Mouse (Mus musculus) MEL (cell line): ENCODE measurements around the gene St6galnac3.

Experiments
- CTCF ChIP-seq, 3 experiments: IDR thresholded peaks in 2 of 3; conservative IDR thresholded peaks in 1 of 3; 2 replicates each; pipeline ENCODE4 v1.5.1; 2011 to 2012; ENCODE audit warnings: low read length in 3 of 3, low read depth in 2 of 3, mild to moderate bottlenecking in 2 of 3, improper control_type of control experiment in 1 of 3, inconsistent platforms in 1 of 3, mixed read lengths in 1 of 3, moderate library complexity in 1 of 3; ENCODE audit not compliant: control insufficient read depth in 1 of 3, insufficient read depth in 1 of 3, poor library complexity in 1 of 3, severe bottlenecking in 1 of 3
- POLR2AphosphoS2 ChIP-seq: IDR thresholded peaks from 2 replicates; pipeline ENCODE4 v1.6.1; 2011; ENCODE audit warnings: low read length, improper control_type of control experiment
- UBTF ChIP-seq: IDR thresholded peaks from 2 replicates; pipeline ENCODE4 v1.6.1; 2012; ENCODE audit warnings: low read depth, mild to moderate bottlenecking, inconsistent platforms, low read length, improper control_type of control experiment, moderate library complexity, borderline replicate concordance; ENCODE audit not compliant: insufficient read depth

DNA sequence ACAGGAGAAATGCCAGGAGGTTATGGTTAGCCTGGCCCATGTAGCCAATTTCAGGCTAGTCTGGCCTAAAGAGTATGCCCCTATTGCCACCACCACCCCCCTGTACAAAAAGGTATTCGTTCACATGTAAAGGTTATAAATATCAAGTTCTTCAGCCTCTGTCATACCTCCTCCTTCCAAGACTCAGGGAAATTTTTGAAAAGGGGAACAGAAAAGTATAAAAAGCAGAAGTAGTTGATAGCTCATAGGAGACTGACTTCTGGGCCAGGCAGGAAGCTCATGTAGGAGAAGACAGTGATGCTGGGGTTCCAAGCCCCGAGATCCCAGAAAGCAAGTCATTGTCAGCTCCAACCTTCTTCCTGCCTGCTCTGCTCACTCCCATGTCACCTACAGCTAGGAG lies 158.9 kb downstream of the St6galnac3 start:
- TF ChIP-seq POLR2AphosphoS2 (no peak), CTCF (IDR thresholded peaks at IDR 0.05 in 2 of 3, conservative IDR thresholded peaks at IDR 0.05 in 1 of 3; ENCODE audit: control insufficient read depth in 1 of 3, insufficient read depth in 1 of 3, low read depth in 2 of 3, low read length in 3 of 3, poor library complexity in 1 of 3, severe bottlenecking in 1 of 3) (no peak), UBTF (no peak)
